Comparison of ENCODE assay signal across 20 mouse cellular contexts in genomic region chr10:7863411-7863810, GRCm38 (mm10). TPM values are rescaled to one million over a fixed set of nuclear protein-coding genes. Genes with fewer than 3 reads are reported as not detected.
"Had no signal": no experiment of that assay in that cellular context is flagged by ENCODE, and none has a peak within 500 bp of the region (broad histone marks: within the 10 kb centered on the region; RNA-seq: fewer than 3 reads in every experiment).

No protein-coding gene starts in this region.

- H3K9me3 ChIP-seq: midbrain, embryonic 10.5 days; midbrain, embryonic 12.5 days; neural tube, embryonic 13.5 days; neural tube, embryonic 15.5 days had no signal

- H3K4me2 ChIP-seq: lung, embryonic 14.5 days; midbrain, embryonic 12.5 days; neural tube, embryonic 13.5 days; neural tube, embryonic 15.5 days had no signal

- H3K9ac ChIP-seq: lung, embryonic 14.5 days; midbrain, embryonic 12.5 days; neural tube, embryonic 13.5 days; neural tube, embryonic 15.5 days had no signal

- H3K27ac ChIP-seq: midbrain, embryonic 10.5 days; midbrain, embryonic 12.5 days; neural tube, embryonic 13.5 days; neural tube, embryonic 15.5 days had no signal

- H3K36me3 ChIP-seq: midbrain, embryonic 10.5 days; midbrain, embryonic 12.5 days; neural tube, embryonic 13.5 days; neural tube, embryonic 15.5 days had no signal

- DNase-seq: lung, adult 18-20 months; lung, embryonic 14.5 days; lung, postnatal 10 days; lung, postnatal 4 days; midbrain, embryonic 14.5 days; retina, postnatal 1 day; right cerebral cortex, adult 18-20 months; right cerebral cortex, postnatal 25 days; right cerebral cortex, postnatal 4 days; spleen, adult 18-20 months; thymus, adult 18-20 months; thymus, postnatal 25 days; thymus, postnatal 4 days had no signal

- ATAC-seq: midbrain, embryonic 16.5 days had no signal

- H3K4me3 ChIP-seq: midbrain, embryonic 10.5 days; midbrain, embryonic 12.5 days; myocyte; neural tube, embryonic 13.5 days; neural tube, embryonic 15.5 days had no signal

RNA-seq across cellular contexts. Expression of gene Zc3h12d, which starts 31.1 kb away (rescaled TPM):
- total RNA-seq: megakaryocyte-erythroid progenitor cell, adult 5-6 weeks had no signal
- polyA plus RNA-seq: myocyte had no signal
